In the genomic region with DNA sequence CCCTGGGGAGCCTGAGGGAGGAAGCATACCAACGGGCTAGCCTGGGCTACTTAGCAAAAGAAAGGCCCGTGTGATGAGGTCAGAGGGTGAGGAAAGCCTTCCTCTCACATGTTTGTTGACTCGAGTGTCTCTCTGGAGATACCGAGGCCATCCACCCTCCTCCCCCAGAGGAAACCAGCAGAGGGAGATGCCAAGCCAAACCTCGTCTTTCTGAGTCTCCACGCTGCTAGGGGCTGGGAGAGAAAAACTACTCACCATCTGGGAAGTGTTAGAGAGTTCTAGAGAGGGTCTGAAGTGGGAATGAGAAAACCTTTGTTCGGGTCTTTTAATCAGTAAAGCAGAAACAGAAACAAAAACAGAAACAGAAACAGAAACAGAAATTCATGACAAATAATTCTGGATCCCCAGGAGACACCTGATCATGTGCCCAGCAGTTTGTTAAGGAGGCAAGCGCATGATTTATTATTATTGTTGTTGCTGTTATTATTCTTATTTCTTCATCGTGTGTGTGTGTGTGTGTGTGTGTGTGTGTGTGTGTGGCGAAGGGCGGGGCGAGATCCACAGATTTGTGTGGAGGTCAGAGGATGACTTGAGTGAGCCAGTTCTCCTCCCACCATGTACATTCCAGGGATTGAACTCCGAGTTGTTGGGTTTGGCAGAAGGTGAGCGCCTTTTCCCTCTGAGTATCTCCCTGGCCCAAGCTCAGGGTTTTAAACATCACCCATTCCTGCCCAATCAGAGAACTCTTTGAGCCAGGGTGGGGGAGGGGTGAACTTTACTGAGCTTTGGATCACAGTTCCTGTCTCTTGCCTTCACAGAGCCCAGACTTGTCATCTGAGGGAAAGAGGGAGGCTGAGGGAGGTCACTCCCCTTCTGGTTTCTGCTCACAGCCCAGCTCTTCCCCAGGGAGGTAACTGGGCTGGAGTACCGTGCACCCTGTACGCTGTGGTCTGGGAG, we compare ENCODE assay signal across 8 mouse cellular contexts.
A peak's percentile ranks its signal among the peaks of the same experiment; 100 is the strongest.
DNase-seq lines count a peak whose midpoint lies in the region; ATAC-seq and TF ChIP-seq lines count a peak whose summit lies in the region.

No protein-coding gene starts in this region.

- 65% methylated on average over 16 of the region's 16 CpGs for WGBS in thymus, adult 2 months
- 59% methylated on average over 16 of the region's 16 CpGs for WGBS in kidney, adult 2 months
- WGBS in midbrain, embryonic 14.5 days = 80% methylated on average over 16 of the region's 16 CpGs

- no peak for TF ChIP-seq CTCF in thymus, adult 2 months (IDR thresholded peaks at IDR 0.05; ENCODE audit: borderline replicate concordance, control insufficient read depth, extremely low read depth, insufficient read depth, low read length, poor library complexity)
- 0 out of 2 replicates have a peak, but pooled peaks have one; percentile 4 for TF ChIP-seq CTCF in kidney, adult 2 months (conservative IDR thresholded peaks at IDR 0.05; ENCODE audit: insufficient read depth, insufficient read length, low read depth, low read length)

- no peak overlapping the region for H3K4me3 ChIP-seq in thymus, adult 2 months (ENCODE audit: control insufficient read depth, insufficient read depth, low read length)
- peak overlapping the region; percentile 10; the same call in 1 of the 2 replicates for H3K4me3 ChIP-seq in kidney, adult 2 months (ENCODE audit: insufficient read depth, low read depth, low read length)
- no peak overlapping the region for H3K4me3 ChIP-seq in midbrain, embryonic 14.5 days (replicated peaks; ENCODE audit: low read depth, low read length)

- intact Hi-C loops in left cerebral cortex, postnatal 4 days (cut with DNase I) = no loop called here

- H3K4me2 ChIP-seq in midbrain, embryonic 14.5 days (ENCODE audit: low read length) = no peak overlapping the region

- H3K9ac ChIP-seq in midbrain, embryonic 14.5 days (replicated peaks; ENCODE audit: low read length) = no peak overlapping the region

- H3K9me3 ChIP-seq in midbrain, embryonic 14.5 days (ENCODE audit: control insufficient read depth, low read length) = no peaks in the 10 kb centered on the region

- peaks cover 34% of the 10 kb centered on the region for H3K4me1 ChIP-seq in thymus, adult 2 months (replicated peaks; ENCODE audit: control insufficient read depth, insufficient read depth, low read length)
- H3K4me1 ChIP-seq in kidney, adult 2 months (ENCODE audit: control insufficient read depth, insufficient read depth, low read length) = peaks cover 11% of the 10 kb centered on the region
- peaks cover 4% of the 10 kb centered on the region; the same call in 1 of the 2 replicates for H3K4me1 ChIP-seq in midbrain, embryonic 14.5 days (ENCODE audit: control insufficient read depth, insufficient read depth, low read length)

- no peak for TF ChIP-seq POLR2A in thymus, adult 2 months (IDR thresholded peaks at IDR 0.05; ENCODE audit: control insufficient read depth, extremely low read depth, insufficient read depth, low read length, poor library complexity)
- no peak for TF ChIP-seq POLR2A in kidney, adult 2 months (IDR thresholded peaks at IDR 0.05; ENCODE audit: low read depth, low read length)

- H3K27ac ChIP-seq in thymus, adult 2 months (ENCODE audit: control insufficient read depth, insufficient read depth, low read length) = no peak overlapping the region
- peak overlapping the region; percentile 79 for H3K27ac ChIP-seq in kidney, adult 2 months (ENCODE audit: insufficient read depth, low read depth, low read length)
- H3K27ac ChIP-seq in midbrain, embryonic 14.5 days (replicated peaks; ENCODE audit: low read depth, low read length) = no peak overlapping the region

- peak; percentile 12 for DNase-seq in thymus, adult 2 months
- DNase-seq in thymus, postnatal 36 days = no peak
- peak; percentile 45 to 54 for DNase-seq in gastrocnemius, adult 8-10 months (ENCODE audit: low spot score in 2 of 2)
- peak; percentile 64 for DNase-seq in kidney, adult 2 months
- DNase-seq in lung, postnatal 4 days = peak; percentile 55 to 65
- DNase-seq in midbrain, embryonic 14.5 days = no peak
- no peak for DNase-seq in frontal cortex, postnatal 25 days (ENCODE audit: low spot score in 2 of 2)
- DNase-seq in left cerebral cortex, postnatal 4 days = no peak

- H3K36me3 ChIP-seq in thymus, adult 2 months (ENCODE audit: control insufficient read depth, insufficient read depth, low read length) = no peaks in the 10 kb centered on the region
- H3K36me3 ChIP-seq in kidney, adult 2 months (ENCODE audit: control insufficient read depth, insufficient read depth, low read length) = no peaks in the 10 kb centered on the region
- H3K36me3 ChIP-seq in midbrain, embryonic 14.5 days (ENCODE audit: control insufficient read depth, insufficient read depth, low read length) = no peaks in the 10 kb centered on the region

- no peak for ATAC-seq in midbrain, embryonic 14.5 days (ENCODE audit: low FRiP score, low TSS enrichment)

- H3K27me3 ChIP-seq in thymus, adult 2 months (ENCODE audit: control insufficient read depth, insufficient read depth, low read length) = no peaks in the 10 kb centered on the region
- H3K27me3 ChIP-seq in kidney, adult 2 months (replicated peaks; ENCODE audit: control insufficient read depth, insufficient read depth, low read length) = no peaks in the 10 kb centered on the region
- no peaks in the 10 kb centered on the region for H3K27me3 ChIP-seq in midbrain, embryonic 14.5 days (ENCODE audit: control insufficient read depth, insufficient read depth, low read length)

Comparison
In these comparisons a context has a peak if more than half of its experiments do, and no peak if none do; other contexts are left out.
1. DNase-seq: peak in thymus, adult 2 months (single experiment), gastrocnemius, adult 8-10 months (2 of 2), kidney, adult 2 months (single experiment) and lung, postnatal 4 days (2 of 2); none in thymus, postnatal 36 days (0 of 2), midbrain, embryonic 14.5 days (single experiment), frontal cortex, postnatal 25 days (0 of 2) and left cerebral cortex, postnatal 4 days (single experiment).